Mouse (Mus musculus): ENCODE results near the gene 4933400A11Rik. TPM values are rescaled to one million over a fixed set of nuclear protein-coding genes. Genes with fewer than 3 reads are reported as not detected.

4933400A11Rik gene
- polyA plus RNA-seq, 1 experiment from 2014 or later = 0.36 TPM

GRCm38 (mm10) chrX:169800238-169800637, 20.8 kb upstream of the 4933400A11Rik start:
- H3K4me1 ChIP-seq (replicated peaks; ENCODE audit: control insufficient read depth, insufficient read depth, low read length) = 0 out of 2 replicates have a peak, but pooled peaks cover 2% of the 10 kb centered on the region
- H3K36me3 ChIP-seq (ENCODE audit: control insufficient read depth, insufficient read depth, low read length) = no peaks in the 10 kb centered on the region
- no peak overlapping the region for H3K4me3 ChIP-seq (ENCODE audit: low read depth, low read length)
- ATAC-seq (replicated peaks; ENCODE audit: low FRiP score) (no peak), DNase-seq (ENCODE audit: low spot score) (no peak)
- no peak overlapping the region for H3K9ac ChIP-seq (ENCODE audit: low read length)
- no peak overlapping the region for H3K4me2 ChIP-seq (ENCODE audit: low read depth, low read length, severe bottlenecking)
- 22% methylated on average over 4 of the region's 4 CpGs for WGBS
- H3K27me3 ChIP-seq (ENCODE audit: control insufficient read depth, insufficient read depth, low read length) = peaks cover 3% of the 10 kb centered on the region; the same call in 1 of the 2 replicates
- H3K9me3 ChIP-seq (ENCODE audit: control insufficient read depth, low read length) = no peaks in the 10 kb centered on the region
- H3K27ac ChIP-seq (ENCODE audit: low read depth, low read length) = no peak overlapping the region

- H3K36me3 ChIP-seq (ENCODE audit: control insufficient read depth, insufficient read depth, low read length) = no peaks in the 10 kb centered on the region
- peak overlapping the region; percentile 32; the same call in 1 of the 2 replicates for H3K9ac ChIP-seq (ENCODE audit: low read length)
- peak overlapping the region; percentile 59; the same call in 1 of the 2 replicates for H3K27ac ChIP-seq (ENCODE audit: low read depth, low read length)
- WGBS = 8% methylated on average over 11 of the region's 11 CpGs
- H3K4me1 ChIP-seq (replicated peaks; ENCODE audit: control insufficient read depth, insufficient read depth, low read length) = 0 out of 2 replicates have a peak, but pooled peaks cover 2% of the 10 kb centered on the region
- peak; percentile 83 for ATAC-seq (replicated peaks; ENCODE audit: low FRiP score)
- H3K4me3 ChIP-seq (ENCODE audit: low read depth, low read length) = peak overlapping the region; percentile 26
- peaks cover 3% of the 10 kb centered on the region; the same call in 1 of the 2 replicates for H3K27me3 ChIP-seq (ENCODE audit: control insufficient read depth, insufficient read depth, low read length)
- DNase-seq (ENCODE audit: low spot score) = peak; percentile 57
- H3K9me3 ChIP-seq (ENCODE audit: control insufficient read depth, low read length) = no peaks in the 10 kb centered on the region
- peak overlapping the region; percentile 38; the same call in 1 of the 2 replicates for H3K4me2 ChIP-seq (ENCODE audit: low read depth, low read length, severe bottlenecking)
Measured at GRCm38 (mm10) chrX:169798987-169799680, 19.7 kb upstream of the 4933400A11Rik start.

GRCm38 (mm10) chrX:169797148-169797547, 17.7 kb upstream of the 4933400A11Rik start:
- Histone ChIP-seq H3K4me3 (ENCODE audit: low read depth, low read length) (no peak overlapping the region), H3K9me3 (ENCODE audit: control insufficient read depth, low read length) (no peaks in the 10 kb centered on the region), H3K9ac (ENCODE audit: low read length) (no peak overlapping the region), H3K27me3 (ENCODE audit: control insufficient read depth, insufficient read depth, low read length) (no peaks in the 10 kb centered on the region; the same call in 1 of the 2 replicates), H3K27ac (ENCODE audit: low read depth, low read length) (no peak overlapping the region), H3K4me1 (replicated peaks; ENCODE audit: control insufficient read depth, insufficient read depth, low read length) (0 out of 2 replicates have a peak, but pooled peaks cover 2% of the 10 kb centered on the region), H3K36me3 (ENCODE audit: control insufficient read depth, insufficient read depth, low read length) (no peaks in the 10 kb centered on the region), H3K4me2 (ENCODE audit: low read depth, low read length, severe bottlenecking) (no peak overlapping the region)
- 62% methylated on average over 3 of the region's 3 CpGs for WGBS
- DNase-seq (ENCODE audit: low spot score) (no peak), ATAC-seq (replicated peaks; ENCODE audit: low FRiP score) (no peak)

- H3K4me3 ChIP-seq (ENCODE audit: low read depth, low read length) = no peak overlapping the region
- H3K9me3 ChIP-seq (ENCODE audit: control insufficient read depth, low read length) = no peaks in the 10 kb centered on the region
- no peaks in the 10 kb centered on the region for H3K4me1 ChIP-seq (replicated peaks; ENCODE audit: control insufficient read depth, insufficient read depth, low read length)
- H3K27me3 ChIP-seq (ENCODE audit: control insufficient read depth, insufficient read depth, low read length) = no peaks in the 10 kb centered on the region; the same call in 1 of the 2 replicates
- H3K27ac ChIP-seq (ENCODE audit: low read depth, low read length) = no peak overlapping the region
- WGBS = 51% methylated on average over 7 of the region's 7 CpGs
- no peak overlapping the region for H3K9ac ChIP-seq (ENCODE audit: low read length)
- no peak for DNase-seq (ENCODE audit: low spot score)
- H3K36me3 ChIP-seq (ENCODE audit: control insufficient read depth, insufficient read depth, low read length) = no peaks in the 10 kb centered on the region
- H3K4me2 ChIP-seq (ENCODE audit: low read depth, low read length, severe bottlenecking) = no peak overlapping the region
- no peak for ATAC-seq (replicated peaks; ENCODE audit: low FRiP score)
Measured at GRCm38 (mm10) chrX:169794831-169795311, 15.4 kb upstream of the 4933400A11Rik start.

- no peaks in the 10 kb centered on the region for H3K4me1 ChIP-seq (replicated peaks; ENCODE audit: control insufficient read depth, insufficient read depth, low read length)
- H3K27ac ChIP-seq (ENCODE audit: low read depth, low read length) = no peak overlapping the region
- H3K9ac ChIP-seq (ENCODE audit: low read length) = no peak overlapping the region
- H3K36me3 ChIP-seq (ENCODE audit: control insufficient read depth, insufficient read depth, low read length) = no peaks in the 10 kb centered on the region
- no peak overlapping the region for H3K4me3 ChIP-seq (ENCODE audit: low read depth, low read length)
- no peaks in the 10 kb centered on the region for H3K9me3 ChIP-seq (ENCODE audit: control insufficient read depth, low read length)
- WGBS = 63% methylated on average over 4 of the region's 4 CpGs
- ATAC-seq (replicated peaks; ENCODE audit: low FRiP score) (no peak), DNase-seq (ENCODE audit: low spot score) (no peak)
- no peak overlapping the region for H3K4me2 ChIP-seq (ENCODE audit: low read depth, low read length, severe bottlenecking)
- H3K27me3 ChIP-seq (ENCODE audit: control insufficient read depth, insufficient read depth, low read length) = no peaks in the 10 kb centered on the region; the same call in 1 of the 2 replicates
Measured at GRCm38 (mm10) chrX:169794421-169794820, 15.0 kb upstream of the 4933400A11Rik start.

GRCm38 (mm10) chrX:169792879-169793278, 13.4 kb upstream of the 4933400A11Rik start:
- Histone ChIP-seq H3K27me3 (ENCODE audit: control insufficient read depth, insufficient read depth, low read length) (no peaks in the 10 kb centered on the region; the same call in 1 of the 2 replicates), H3K27ac (ENCODE audit: low read depth, low read length) (no peak overlapping the region)

GRCm38 (mm10) chrX:169789702-169790101, 10.3 kb upstream of the 4933400A11Rik start:
- Histone ChIP-seq H3K36me3 (ENCODE audit: control insufficient read depth, insufficient read depth, low read length) (no peaks in the 10 kb centered on the region), H3K9ac (ENCODE audit: low read length) (no peak overlapping the region), H3K4me3 (ENCODE audit: low read depth, low read length) (no peak overlapping the region), H3K27me3 (ENCODE audit: control insufficient read depth, insufficient read depth, low read length) (no peaks in the 10 kb centered on the region), H3K9me3 (ENCODE audit: control insufficient read depth, low read length) (no peaks in the 10 kb centered on the region), H3K4me2 (ENCODE audit: low read depth, low read length, severe bottlenecking) (no peak overlapping the region), H3K4me1 (replicated peaks; ENCODE audit: control insufficient read depth, insufficient read depth, low read length) (no peaks in the 10 kb centered on the region), H3K27ac (ENCODE audit: low read depth, low read length) (no peak overlapping the region)
- DNase-seq (ENCODE audit: low spot score) = no peak
- no peak for ATAC-seq (replicated peaks; ENCODE audit: low FRiP score)
- WGBS = 83% methylated on average over 5 of the region's 5 CpGs

More at GRCm38 (mm10) chrX:169792879-169793278, 13.4 kb upstream of the 4933400A11Rik start:
- WGBS = 15% methylated on average over 1 of the region's 1 CpGs
- Histone ChIP-seq H3K4me2 (ENCODE audit: low read depth, low read length, severe bottlenecking) (no peak overlapping the region), H3K4me1 (replicated peaks; ENCODE audit: control insufficient read depth, insufficient read depth, low read length) (no peaks in the 10 kb centered on the region), H3K9ac (ENCODE audit: low read length) (no peak overlapping the region), H3K9me3 (ENCODE audit: control insufficient read depth, low read length) (no peaks in the 10 kb centered on the region), H3K4me3 (ENCODE audit: low read depth, low read length) (no peak overlapping the region), H3K36me3 (ENCODE audit: control insufficient read depth, insufficient read depth, low read length) (no peaks in the 10 kb centered on the region)
- ATAC-seq (replicated peaks; ENCODE audit: low FRiP score) = peak; percentile 78
- no peak for DNase-seq (ENCODE audit: low spot score)

GRCm38 (mm10) chrX:169758001-169758400, 21.4 kb downstream of the 4933400A11Rik start:
- Histone ChIP-seq H3K36me3 (ENCODE audit: control insufficient read depth, insufficient read depth, low read length) (no peaks in the 10 kb centered on the region), H3K4me3 (ENCODE audit: low read depth, low read length) (no peak overlapping the region), H3K9ac (ENCODE audit: low read length) (no peak overlapping the region), H3K4me1 (replicated peaks; ENCODE audit: control insufficient read depth, insufficient read depth, low read length) (no peaks in the 10 kb centered on the region), H3K27ac (ENCODE audit: low read depth, low read length) (no peak overlapping the region), H3K27me3 (ENCODE audit: control insufficient read depth, insufficient read depth, low read length) (peaks cover 8% of the 10 kb centered on the region), H3K9me3 (ENCODE audit: control insufficient read depth, low read length) (no peaks in the 10 kb centered on the region), H3K4me2 (ENCODE audit: low read depth, low read length, severe bottlenecking) (no peak overlapping the region)
- ATAC-seq (replicated peaks; ENCODE audit: low FRiP score) = no peak
- no peak for DNase-seq (ENCODE audit: low spot score)
- WGBS = 86% methylated on average over 3 of the region's 3 CpGs
